Mouse (Mus musculus) ES-E14 (cell line): Measurements from ENCODE around the gene Rgp1.

Source experiments
- CHD2 ChIP-seq: IDR thresholded peaks from 2 replicates; pipeline ENCODE4 v1.6.1; 2014; ENCODE audit warnings: mild to moderate bottlenecking, low read depth, low read length, inconsistent platforms
- HCFC1 ChIP-seq: IDR thresholded peaks from 2 replicates; pipeline ENCODE4 v1.6.1; 2012; ENCODE audit warnings: low read length, inconsistent platforms, borderline replicate concordance; ENCODE audit not compliant: insufficient read depth
- MAFK ChIP-seq: IDR thresholded peaks from 2 replicates; pipeline ENCODE4 v1.6.1; 2014; ENCODE audit warnings: mild to moderate bottlenecking, low read depth, low read length, inconsistent platforms; ENCODE audit not compliant: insufficient read depth
- ZNF384 ChIP-seq: IDR thresholded peaks from 2 replicates; pipeline ENCODE4 v1.6.1; 2012; ENCODE audit warnings: low read depth, low read length, inconsistent platforms

DNA sequence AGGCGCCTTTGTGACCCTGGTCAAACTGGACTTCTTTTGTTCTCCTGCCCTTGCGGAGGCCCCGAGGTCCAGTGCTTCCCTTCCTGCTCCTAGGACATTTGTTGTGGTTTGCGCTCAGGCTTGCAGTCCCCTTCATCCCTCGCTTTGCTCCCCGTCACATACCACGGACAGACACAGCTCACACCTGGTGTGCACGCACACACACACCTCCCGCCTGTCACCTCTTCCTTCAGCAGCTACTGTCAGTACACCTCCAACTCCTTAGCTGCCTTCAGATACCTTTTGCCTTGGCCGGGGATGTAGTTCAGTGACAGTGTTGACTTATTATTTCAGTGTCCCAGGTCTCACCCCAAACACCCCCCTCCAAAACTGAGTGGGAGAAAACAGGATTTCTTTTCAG is 7.2 kb downstream of the Rgp1 start:
- TF ChIP-seq HCFC1 (no peak), MAFK (no peak), CHD2 (no peak), ZNF384 (no peak)
